Mouse (Mus musculus) thymus, adult 2 months (tissue): ENCODE results near the gene Vps13c. TPM values are rescaled to one million over a fixed set of nuclear protein-coding genes. Genes with fewer than 3 reads are reported as not detected.

Experiments
- DNase-seq: peaks from one replicate; pipeline ENCODE4 v3.0.0; 2021
- H3K27ac ChIP-seq: fragments of 200-500 bp; 2 replicates; pipeline ENCODE4 v1.5.1; 2012; ENCODE audit warnings: low read length, control low read depth; ENCODE audit not compliant: control insufficient read depth, insufficient read depth
- H3K27me3 ChIP-seq: fragments of 200-500 bp; 2 replicates; pipeline ENCODE4 v1.6.1; 2012; ENCODE audit warnings: mild to moderate bottlenecking, low read length, moderate library complexity, mixed read lengths; ENCODE audit not compliant: control insufficient read depth, insufficient read depth
- H3K36me3 ChIP-seq: fragments of 200-500 bp; 2 replicates; pipeline ENCODE4 v1.6.1; 2012; ENCODE audit warnings: mild to moderate bottlenecking, low read length, moderate library complexity; ENCODE audit not compliant: control insufficient read depth, insufficient read depth
- H3K4me1 ChIP-seq: fragments of 200-500 bp; replicated peaks from 2 replicates; pipeline ENCODE4 v1.6.1; 2012; ENCODE audit warnings: low read length; ENCODE audit not compliant: control insufficient read depth, insufficient read depth
- H3K4me3 ChIP-seq: fragments of 200-500 bp; 2 replicates; pipeline ENCODE4 v1.5.1; 2012; ENCODE audit warnings: mild to moderate bottlenecking, low read length, control low read depth, moderate library complexity; ENCODE audit not compliant: control insufficient read depth, insufficient read depth
- CTCF ChIP-seq: fragments of 200-500 bp; IDR thresholded peaks from 2 replicates; pipeline ENCODE4 v1.5.1; 2012; ENCODE audit warnings: mild to moderate bottlenecking, control low read depth, low read length, moderate library complexity, borderline replicate concordance; ENCODE audit not compliant: control insufficient read depth, poor library complexity, insufficient read depth; ENCODE audit errors: extremely low read depth
- POLR2A ChIP-seq: fragments of 200-500 bp; IDR thresholded peaks from 2 replicates; pipeline ENCODE4 v1.6.1; 2012; ENCODE audit warnings: mild to moderate bottlenecking, low read length, control low read depth, moderate library complexity; ENCODE audit not compliant: control insufficient read depth, poor library complexity, insufficient read depth; ENCODE audit errors: extremely low read depth
- WGBS: fragments of 180-500 bp; shearing (Covaris S2); methylation state at CpG from one replicate; pipeline ENCODE4 v1.1.7; 2018; 5-methylcytosine and 5-hydroxymethylcytosine counted together
- polyA plus RNA-seq: library from polyadenylated mRNA; depleted of rRNA; stranded (reverse); fragments of >200 nt; gene quantifications from 2 replicates; pipeline ENCODE4 v1.2.3, GENCODE M21; 2012; rRNA removed

The Vps13c gene
- polyA plus RNA-seq, 1 experiment = 14.5 TPM

DNA sequence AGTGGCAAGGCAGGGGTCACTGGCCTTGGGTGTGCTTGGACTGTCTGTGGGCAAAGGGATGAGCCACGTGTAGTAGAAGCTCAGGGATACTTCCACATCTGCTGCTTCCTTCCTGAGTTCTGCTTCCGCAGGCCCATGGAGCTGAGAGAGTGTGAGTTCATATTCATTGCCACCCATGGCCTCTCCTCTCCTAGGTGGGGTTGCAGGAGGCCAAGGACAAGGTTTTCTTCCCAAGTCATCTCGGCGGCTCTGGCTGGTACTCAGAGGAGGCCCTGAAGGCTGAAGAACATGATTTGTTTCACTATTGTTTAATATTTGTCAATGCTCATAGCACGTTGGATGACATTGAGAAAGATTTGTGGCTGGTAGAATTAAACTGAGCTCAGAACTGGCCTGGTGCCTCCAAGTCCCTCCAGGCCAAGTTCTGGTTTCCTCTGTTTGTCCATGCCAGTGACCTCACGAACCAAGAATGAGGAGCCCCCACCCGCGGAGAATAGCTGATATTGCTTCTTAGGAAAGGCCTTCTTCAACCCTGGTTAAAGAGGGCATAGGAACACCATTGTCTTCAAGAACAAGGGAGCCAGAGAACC, 180.7 kb downstream of the Vps13c start:
- TF ChIP-seq POLR2A (no peak), CTCF (no peak)
- H3K27ac ChIP-seq = no peak overlapping the region
- no peaks in the 10 kb centered on the region for H3K4me1 ChIP-seq
- DNase-seq = no peak
- no peaks in the 10 kb centered on the region for H3K27me3 ChIP-seq
- no peak overlapping the region for H3K4me3 ChIP-seq
- H3K36me3 ChIP-seq = no peaks in the 10 kb centered on the region
- 76% methylated on average over 8 of the region's 8 CpGs for WGBS

DNA sequence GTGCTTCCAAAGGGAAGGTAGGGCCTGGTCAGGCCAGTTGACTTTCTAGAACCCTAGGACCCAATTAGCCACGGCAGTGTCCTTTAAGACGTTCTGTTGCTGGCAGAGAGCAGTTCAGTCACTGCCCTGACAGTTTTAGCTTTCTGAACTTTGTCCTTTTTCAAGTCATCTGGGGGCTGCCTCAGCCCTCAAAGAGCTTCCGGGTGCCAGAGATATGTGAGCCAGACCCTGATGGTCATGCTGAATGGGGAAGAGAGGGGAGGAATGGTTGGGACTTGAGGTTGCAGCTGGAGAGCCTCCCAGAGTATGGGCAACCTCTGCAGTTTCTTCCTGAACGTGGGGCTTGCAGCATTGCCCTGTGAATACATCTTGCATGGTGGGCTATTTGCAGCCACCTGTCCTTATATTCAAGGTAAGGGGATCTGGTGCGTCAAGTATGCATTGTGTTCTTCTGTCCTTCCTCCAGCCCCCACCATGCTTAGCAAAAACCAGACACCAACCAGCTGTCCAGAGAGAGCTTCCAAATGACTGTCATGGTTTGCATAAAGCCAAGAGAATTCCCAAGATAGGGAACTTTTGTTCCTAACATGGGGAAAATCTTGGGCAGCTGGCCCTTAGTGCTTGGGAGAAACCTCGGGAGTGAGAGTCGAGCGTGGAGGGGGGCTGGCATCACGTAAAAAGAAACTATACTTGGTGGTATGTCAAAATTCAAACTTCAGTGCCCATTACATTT, 182.3 kb downstream of the Vps13c start:
- Histone ChIP-seq H3K27ac (no peak overlapping the region), H3K4me3 (no peak overlapping the region), H3K4me1 (no peaks in the 10 kb centered on the region), H3K27me3 (no peaks in the 10 kb centered on the region), H3K36me3 (no peaks in the 10 kb centered on the region)
- 82% methylated on average over 9 of the region's 9 CpGs for WGBS
- TF ChIP-seq CTCF = no peak
- DNase-seq = no peak

DNA sequence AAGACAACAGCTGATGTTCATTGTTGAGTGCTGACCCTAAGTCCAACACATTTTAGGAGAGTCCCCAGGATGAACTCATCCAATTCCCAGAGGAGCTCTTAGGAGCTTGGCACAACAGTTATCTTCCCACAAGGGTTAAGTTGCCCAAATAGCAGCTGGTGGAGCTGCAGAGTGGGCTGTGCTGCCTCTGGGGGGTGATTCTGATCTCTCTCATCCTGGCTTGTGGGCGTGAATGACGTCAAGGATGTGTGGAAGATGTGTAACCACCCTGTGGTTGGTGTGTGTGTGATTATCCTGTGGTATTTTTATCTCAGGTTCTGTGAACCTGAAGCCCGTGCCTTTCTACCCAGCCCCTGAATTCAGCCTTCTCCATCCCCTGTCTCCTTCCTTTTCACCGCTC, 188.4 kb downstream of the Vps13c start:
- H3K36me3 ChIP-seq = no peaks in the 10 kb centered on the region
- no peak overlapping the region for H3K27ac ChIP-seq
- DNase-seq = no peak
- no peak overlapping the region for H3K4me3 ChIP-seq
- no peaks in the 10 kb centered on the region for H3K27me3 ChIP-seq
- no peak for TF ChIP-seq POLR2A
- no peak for TF ChIP-seq CTCF
- H3K4me1 ChIP-seq = no peaks in the 10 kb centered on the region
- 24% methylated on average over 4 of the region's 4 CpGs for WGBS

DNA sequence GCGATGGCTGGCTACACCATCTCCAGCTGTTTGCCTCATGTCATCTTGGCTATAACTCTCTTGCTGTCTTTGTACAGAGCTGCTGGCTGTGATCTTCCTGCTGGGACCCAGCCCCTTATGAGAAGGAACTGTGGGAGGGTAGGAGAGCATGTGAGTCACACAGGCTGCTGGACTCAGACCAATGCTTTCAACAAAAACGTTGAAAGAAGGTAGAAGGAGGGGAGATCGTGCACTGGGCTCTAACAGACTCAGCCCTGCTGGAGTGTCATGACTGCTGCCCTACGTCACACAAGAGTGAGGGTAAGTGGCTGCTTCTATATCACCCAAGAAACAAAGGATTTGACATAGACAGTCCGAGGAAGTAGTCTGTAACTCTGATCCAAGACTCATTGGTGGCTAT, 193.6 kb downstream of the Vps13c start:
- no peaks in the 10 kb centered on the region for H3K27me3 ChIP-seq
- H3K4me3 ChIP-seq = no peak overlapping the region
- no peaks in the 10 kb centered on the region for H3K4me1 ChIP-seq
- TF ChIP-seq POLR2A = no peak
- TF ChIP-seq CTCF = no peak
- DNase-seq = no peak
- no peaks in the 10 kb centered on the region for H3K36me3 ChIP-seq
- 84% methylated on average over 5 of the region's 5 CpGs for WGBS
- H3K27ac ChIP-seq = no peak overlapping the region

Other genes starting within 250 kb of the Vps13c start
- 1.7 and 2.7 TPM in 2 replicates for gene C2cd4b, start 81.0 kb upstream of the Vps13c start, polyA plus RNA-seq
- 0.46 and 1.3 TPM in 2 replicates for gene C2cd4a, start 8.1 kb upstream of the Vps13c start, polyA plus RNA-seq